Mouse (Mus musculus) layer of hippocampus, postnatal 36 days (tissue): ENCODE measurements around the gene Abi3. TPM values are rescaled to one million over a fixed set of nuclear protein-coding genes. Genes with fewer than 3 reads are reported as not detected.

ENCODE experiments used
- DNase-seq, 2 experiments: peaks; one replicate each; pipeline ENCODE4 v3.0.0; 2022
- total RNA-seq, 2 experiments: library from RNA; stranded (reverse); gene quantifications; 2 replicates each; pipeline ENCODE4 v1.2.3; 2021

The Abi3 gene
- total RNA-seq, 2 experiments from 2014 or later = 6.2 to 6.4 TPM

DNA sequence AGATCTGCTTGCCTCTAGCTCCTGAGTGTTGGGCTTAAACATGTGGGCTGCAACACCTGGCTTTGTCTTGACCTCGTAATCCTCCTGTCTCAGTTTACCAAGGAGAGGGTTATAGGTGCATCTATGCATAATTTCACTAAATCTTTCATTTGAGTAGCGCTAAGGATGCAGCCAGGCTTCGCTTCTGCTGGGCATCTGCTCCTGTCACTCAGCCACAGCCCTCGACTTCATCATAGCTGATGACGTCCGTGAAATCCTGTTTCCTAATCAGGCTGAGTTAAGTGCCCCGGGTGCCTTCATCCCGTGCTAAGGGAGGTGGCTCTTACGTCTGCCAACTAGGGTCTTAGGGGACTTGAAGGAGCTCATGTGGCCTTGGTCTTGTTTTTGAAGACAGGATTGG, 58.3 kb downstream of the Abi3 start:
- DNase-seq = no peak

GRCm38 (mm10) chr11:95783457-95783856, 58.8 kb downstream of the Abi3 start:
- no peak for DNase-seq

- no peak for DNase-seq
Observed at GRCm38 (mm10) chr11:95781557-95781956, 60.7 kb downstream of the Abi3 start.

DNA sequence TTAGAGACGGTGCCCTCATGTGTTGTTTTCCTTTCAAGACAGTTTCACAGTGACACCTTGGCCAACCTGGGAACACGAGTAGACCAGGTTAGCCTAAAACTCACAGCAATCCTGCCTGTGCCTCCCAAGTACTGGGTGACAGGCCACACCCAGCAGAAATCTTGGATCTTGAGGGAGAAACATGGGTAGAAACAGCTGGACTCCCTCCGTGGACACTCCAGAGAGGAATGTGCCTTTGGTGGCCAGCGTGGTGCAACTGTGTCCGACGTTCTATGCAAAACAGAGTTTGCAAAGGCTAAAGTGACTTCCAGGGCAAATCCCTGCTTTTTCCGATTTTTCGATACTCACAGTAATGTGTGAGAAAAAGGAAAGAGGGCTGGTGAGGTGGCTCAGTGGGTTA, 61.8 kb downstream of the Abi3 start:
- DNase-seq = no peak

Other genes with a start within 250 kb of the Abi3 start
- 100 to 1,000 TPM; 105 to 106 TPM for gene Phb, start 175.5 kb downstream of the Abi3 start, total RNA-seq
- 10 to 100 TPM; 47.9 to 54.6 TPM for gene Zfp652, start 129.8 kb downstream of the Abi3 start, total RNA-seq
- gene B130006D01Rik, start 118.9 kb downstream of the Abi3 start, total RNA-seq = 1 to 10 TPM; 1.5 to 1.9 TPM
- gene Phospho1, start 18.0 kb downstream of the Abi3 start, total RNA-seq = 10 to 100 TPM; 55.8 to 62.3 TPM
- gene Gngt2, start 5.3 kb downstream of the Abi3 start, total RNA-seq = 1 to 10 TPM; 3.1 to 4.7 TPM
- not detected for gene B4galnt2, start 72.4 kb upstream of the Abi3 start, total RNA-seq
- not detected for gene Igf2bp1, start 163.5 kb upstream of the Abi3 start, total RNA-seq
- gene Gip, start 182.1 kb upstream of the Abi3 start, total RNA-seq = not detected
- 100 to 1,000 TPM; 101 to 107 TPM for gene Snf8, start 192.4 kb upstream of the Abi3 start, total RNA-seq
- gene Ube2z, start 222.9 kb upstream of the Abi3 start, total RNA-seq = 10 to 100 TPM; 53.8 to 54.6 TPM
- gene Atp5g1, start 233.2 kb upstream of the Abi3 start, total RNA-seq = 100 to 1,000 TPM; 385 to 449 TPM